Mouse (Mus musculus) gastrocnemius, adult 8-10 months (tissue): ENCODE data around the gene Plin3. TPM values are rescaled to one million over a fixed set of nuclear protein-coding genes. Genes with fewer than 3 reads are reported as not detected.
"Not testable (repeated sequence)": the region's sequence is repeated elsewhere in the genome, so short reads cannot be mapped to it uniquely, and the experiment has no call there.

Experiments
- DNase-seq, 2 experiments: peaks; one replicate each; pipeline ENCODE4 v3.0.0; 2022; ENCODE audit warnings: low spot score in 2 of 2
- total RNA-seq, 4 experiments: library from RNA; stranded (reverse); gene quantifications; 2 replicates each; pipeline ENCODE4 v1.2.4; 2022

The Plin3 gene
- total RNA-seq, 4 experiments from 2014 or later: 22.9 to 44.8 (median 28.7) TPM

GRCm38 (mm10) chr17:56275842-56276480 lies 16.7 kb downstream of the Plin3 start:
- no peak for DNase-seq

- DNase-seq: no peak
Observed at GRCm38 (mm10) chr17:56273986-56274385, 18.7 kb downstream of the Plin3 start.

- DNase-seq: no peak
Observed at GRCm38 (mm10) chr17:56273482-56273881, 19.2 kb downstream of the Plin3 start.

- DNase-seq: no peak
Observed at GRCm38 (mm10) chr17:56272644-56273043, 20.0 kb downstream of the Plin3 start.

GRCm38 (mm10) chr17:56271609-56272253 lies 20.9 kb downstream of the Plin3 start:
- DNase-seq: no peak

GRCm38 (mm10) chr17:56269741-56270140 lies 22.9 kb downstream of the Plin3 start:
- no peak for DNase-seq

- DNase-seq: no peak
Observed at GRCm38 (mm10) chr17:56269153-56269630, 23.5 kb downstream of the Plin3 start.

- DNase-seq: no peak
Observed at GRCm38 (mm10) chr17:56266271-56266670, 26.4 kb downstream of the Plin3 start.

- no peak for DNase-seq
Observed at GRCm38 (mm10) chr17:56265869-56266268, 26.8 kb downstream of the Plin3 start.

GRCm38 (mm10) chr17:56265011-56265410 lies 27.7 kb downstream of the Plin3 start:
- no peak for DNase-seq

GRCm38 (mm10) chr17:56264020-56264419 lies 28.7 kb downstream of the Plin3 start:
- DNase-seq: peak; percentile 74 to 76

GRCm38 (mm10) chr17:56262645-56263094 lies 30.0 kb downstream of the Plin3 start:
- DNase-seq: peak; percentile 63 to 77

- peak; percentile 75 to 81 for DNase-seq
Observed at GRCm38 (mm10) chr17:56261166-56261565, 31.5 kb downstream of the Plin3 start.

- DNase-seq: no peak
Observed at GRCm38 (mm10) chr17:56259301-56260037, 33.2 kb downstream of the Plin3 start.

- DNase-seq: not testable (repeated sequence)
Observed at GRCm38 (mm10) chr17:56258812-56259211, 33.9 kb downstream of the Plin3 start.

- DNase-seq: not testable (repeated sequence)
Observed at GRCm38 (mm10) chr17:56258269-56258668, 34.4 kb downstream of the Plin3 start.

- DNase-seq: peak in 1 of 2 experiments; percentile 42
Observed at GRCm38 (mm10) chr17:56257181-56257894, 35.3 kb downstream of the Plin3 start.

GRCm38 (mm10) chr17:56256239-56256881 lies 36.3 kb downstream of the Plin3 start, which contains the start of gene Fem1a:
Fem1a (plus strand) TSS chr17:56256810.
- peak; percentile 89 to 94 for DNase-seq

- peak; percentile 96 to 97 for DNase-seq
Observed at GRCm38 (mm10) chr17:56255863-56256238, 36.8 kb downstream of the Plin3 start.

- DNase-seq: no peak
Observed at GRCm38 (mm10) chr17:56255429-56255828, 37.2 kb downstream of the Plin3 start.

GRCm38 (mm10) chr17:56254695-56255094 lies 38.0 kb downstream of the Plin3 start:
- no peak for DNase-seq
